Mouse (Mus musculus): ENCODE measurements around the gene Ankrd28.

DNA sequence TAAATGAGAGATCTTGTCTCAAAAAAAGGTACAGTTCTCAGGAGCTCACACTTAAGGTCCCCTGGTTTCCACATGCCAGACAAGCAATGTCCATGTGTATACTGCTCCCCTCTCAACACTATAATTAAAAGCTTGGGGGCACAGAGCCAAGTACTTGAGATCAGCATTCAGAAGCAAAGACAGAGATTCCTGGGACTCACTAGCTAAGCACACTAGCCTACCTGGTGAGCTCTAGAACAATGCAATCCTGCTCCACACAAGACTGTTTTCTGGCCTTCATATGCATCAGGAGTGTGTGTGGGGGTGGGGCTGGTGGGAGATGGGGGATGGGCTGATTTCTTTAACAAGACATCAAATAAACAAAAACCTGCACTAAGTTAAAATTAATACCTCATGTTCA lies 58.2 kb downstream of the Ankrd28 start:
- TF ChIP-seq CTCF (IDR thresholded peaks at IDR 0.05; ENCODE audit: low read depth) = no peak
- TF ChIP-seq EP300 (IDR thresholded peaks at IDR 0.05; ENCODE audit: low read depth) = no peak

All from liver, postnatal 0 days (tissue).